Mouse (Mus musculus): ENCODE measurements around the gene Aqp3. TPM values are rescaled to one million over a fixed set of nuclear protein-coding genes. Genes with fewer than 3 reads are reported as not detected.

The Aqp3 gene
- polyA plus RNA-seq, 1 experiment from 2014 or later, result 87.4 TPM

GRCm38 (mm10) chr4:41118706-41119292 lies 20.8 kb upstream of the Aqp3 start:
- Histone ChIP-seq H3K36me3 (ENCODE audit: insufficient read depth, low read length) (peaks cover 65% of the 10 kb centered on the region), H3K9me3 (replicated peaks; ENCODE audit: low read length) (no peaks in the 10 kb centered on the region), H3K4me3 (replicated peaks; ENCODE audit: low read depth, low read length) (no peak overlapping the region), H3K27me3 (ENCODE audit: insufficient read depth, low read length) (no peaks in the 10 kb centered on the region), H3K4me2 (ENCODE audit: low read length) (no peak overlapping the region), H3K9ac (ENCODE audit: low read depth, low read length) (no peak overlapping the region), H3K4me1 (replicated peaks; ENCODE audit: insufficient read depth, low read length) (peaks cover 8% of the 10 kb centered on the region), H3K27ac (no peak overlapping the region)
- ATAC-seq (replicated peaks; ENCODE audit: low FRiP score, low read depth), result peak; percentile 41; the same call in 1 of the 2 replicates
- TF ChIP-seq CTCF (IDR thresholded peaks at IDR 0.05; ENCODE audit: low read depth), result peak; percentile 93
- DNase-seq (ENCODE audit: low spot score), result peak; percentile 76
- 69% methylated on average over 11 of the region's 11 CpGs for WGBS

- Histone ChIP-seq H3K4me3 (replicated peaks; ENCODE audit: low read depth, low read length) (no peak overlapping the region), H3K4me2 (ENCODE audit: low read length) (no peak overlapping the region), H3K9ac (ENCODE audit: low read depth, low read length) (no peak overlapping the region), H3K4me1 (replicated peaks; ENCODE audit: insufficient read depth, low read length) (no peaks in the 10 kb centered on the region), H3K9me3 (replicated peaks; ENCODE audit: low read length) (no peaks in the 10 kb centered on the region), H3K27ac (no peak overlapping the region), H3K27me3 (ENCODE audit: insufficient read depth, low read length) (no peaks in the 10 kb centered on the region), H3K36me3 (ENCODE audit: insufficient read depth, low read length) (peaks cover 67% of the 10 kb centered on the region)
- DNase-seq (ENCODE audit: low spot score), result no peak
- WGBS, result 81% methylated on average over 3 of the region's 3 CpGs
- TF ChIP-seq CTCF (IDR thresholded peaks at IDR 0.05; ENCODE audit: low read depth), result no peak
- ATAC-seq (replicated peaks; ENCODE audit: low FRiP score, low read depth), result no peak
Measured at GRCm38 (mm10) chr4:41116817-41117216, 18.8 kb upstream of the Aqp3 start.

GRCm38 (mm10) chr4:41115793-41116192 lies 17.8 kb upstream of the Aqp3 start:
- 94% methylated on average over 15 of the region's 15 CpGs for WGBS
- TF ChIP-seq CTCF (IDR thresholded peaks at IDR 0.05; ENCODE audit: low read depth), result no peak
- peaks cover 57% of the 10 kb centered on the region for H3K36me3 ChIP-seq (ENCODE audit: insufficient read depth, low read length)

GRCm38 (mm10) chr4:41115074-41115473 lies 17.1 kb upstream of the Aqp3 start:
- ATAC-seq (replicated peaks; ENCODE audit: low FRiP score, low read depth), result no peak
- H3K9ac ChIP-seq (ENCODE audit: low read depth, low read length), result no peak overlapping the region
- no peak for DNase-seq (ENCODE audit: low spot score)
- H3K36me3 ChIP-seq (ENCODE audit: insufficient read depth, low read length), result peaks cover 50% of the 10 kb centered on the region
- H3K4me2 ChIP-seq (ENCODE audit: low read length), result no peak overlapping the region
- no peaks in the 10 kb centered on the region for H3K27me3 ChIP-seq (ENCODE audit: insufficient read depth, low read length)
- TF ChIP-seq CTCF (IDR thresholded peaks at IDR 0.05; ENCODE audit: low read depth), result no peak
- H3K4me1 ChIP-seq (replicated peaks; ENCODE audit: insufficient read depth, low read length), result no peaks in the 10 kb centered on the region
- 90% methylated on average over 6 of the region's 6 CpGs for WGBS
- no peaks in the 10 kb centered on the region for H3K9me3 ChIP-seq (replicated peaks; ENCODE audit: low read length)
- H3K27ac ChIP-seq, result no peak overlapping the region
- no peak overlapping the region for H3K4me3 ChIP-seq (replicated peaks; ENCODE audit: low read depth, low read length)

More at GRCm38 (mm10) chr4:41115793-41116192, 17.8 kb upstream of the Aqp3 start:
- no peak for ATAC-seq (replicated peaks; ENCODE audit: low FRiP score, low read depth)
- Histone ChIP-seq H3K4me3 (replicated peaks; ENCODE audit: low read depth, low read length) (no peak overlapping the region), H3K4me1 (replicated peaks; ENCODE audit: insufficient read depth, low read length) (no peaks in the 10 kb centered on the region), H3K27ac (no peak overlapping the region), H3K4me2 (ENCODE audit: low read length) (no peak overlapping the region), H3K9ac (ENCODE audit: low read depth, low read length) (no peak overlapping the region), H3K27me3 (ENCODE audit: insufficient read depth, low read length) (no peaks in the 10 kb centered on the region), H3K9me3 (replicated peaks; ENCODE audit: low read length) (no peaks in the 10 kb centered on the region)
- no peak for DNase-seq (ENCODE audit: low spot score)

- Histone ChIP-seq H3K4me2 (ENCODE audit: low read length) (no peak overlapping the region), H3K9ac (ENCODE audit: low read depth, low read length) (no peak overlapping the region), H3K27ac (no peak overlapping the region), H3K9me3 (replicated peaks; ENCODE audit: low read length) (no peaks in the 10 kb centered on the region), H3K4me1 (replicated peaks; ENCODE audit: insufficient read depth, low read length) (no peaks in the 10 kb centered on the region), H3K36me3 (ENCODE audit: insufficient read depth, low read length) (peaks cover 45% of the 10 kb centered on the region), H3K4me3 (replicated peaks; ENCODE audit: low read depth, low read length) (no peak overlapping the region), H3K27me3 (ENCODE audit: insufficient read depth, low read length) (no peaks in the 10 kb centered on the region)
- WGBS, result 84% methylated on average over 9 of the region's 9 CpGs
- ATAC-seq (replicated peaks; ENCODE audit: low FRiP score, low read depth), result no peak
- TF ChIP-seq CTCF (IDR thresholded peaks at IDR 0.05; ENCODE audit: low read depth), result no peak
- no peak for DNase-seq (ENCODE audit: low spot score)
Measured at GRCm38 (mm10) chr4:41114358-41115070, 16.5 kb upstream of the Aqp3 start.

GRCm38 (mm10) chr4:41108717-41109425 lies 10.9 kb upstream of the Aqp3 start:
- Histone ChIP-seq H3K27me3 (ENCODE audit: insufficient read depth, low read length) (no peaks in the 10 kb centered on the region), H3K9ac (ENCODE audit: low read depth, low read length) (no peak overlapping the region), H3K4me3 (replicated peaks; ENCODE audit: low read depth, low read length) (no peak overlapping the region), H3K4me2 (ENCODE audit: low read length) (no peak overlapping the region), H3K27ac (no peak overlapping the region), H3K4me1 (replicated peaks; ENCODE audit: insufficient read depth, low read length) (no peaks in the 10 kb centered on the region), H3K9me3 (replicated peaks; ENCODE audit: low read length) (no peaks in the 10 kb centered on the region), H3K36me3 (ENCODE audit: insufficient read depth, low read length) (0 out of 2 replicates have a peak, but pooled peaks cover 2% of the 10 kb centered on the region)
- ATAC-seq (replicated peaks; ENCODE audit: low FRiP score, low read depth), result no peak; the same call in 1 of the 2 replicates
- no peak for TF ChIP-seq CTCF (IDR thresholded peaks at IDR 0.05; ENCODE audit: low read depth)
- 69% methylated on average over 10 of the region's 10 CpGs for WGBS
- DNase-seq (ENCODE audit: low spot score), result no peak
